Mouse (Mus musculus): ENCODE data around the gene Myl10. TPM values are rescaled to one million over a fixed set of nuclear protein-coding genes. Genes with fewer than 3 reads are reported as not detected.

Myl10 gene
- polyA plus RNA-seq, 1 experiment from 2014 or later = not detected

Other genes with a start within 250 kb of the Myl10 start
- 126 TPM in 2 replicates for gene Cux1, start 125.7 kb upstream of the Myl10 start, polyA plus RNA-seq (2015; fragmentation: Nextera tagmentation; extraction: Ambion mirVana)
- gene Col26a1, start 190.1 kb downstream of the Myl10 start, polyA plus RNA-seq (2015; fragmentation: Nextera tagmentation; extraction: Ambion mirVana) = 14.0 and 19.0 TPM in 2 replicates
- 119 and 125 TPM in 2 replicates for gene Ift22, start 215.0 kb downstream of the Myl10 start, polyA plus RNA-seq (2015; fragmentation: Nextera tagmentation; extraction: Ambion mirVana)

All from midbrain, embryonic 13.5 days (tissue).